Mouse (Mus musculus) 3134 (cell line): ENCODE measurements around the gene Stk33.

Experiments used
- DNase-seq: peaks from one replicate; pipeline ENCODE4 v3.0.0-alpha.2; 2011; ENCODE audit warnings: low spot score; ENCODE audit not compliant: insufficient read length; ENCODE audit errors: extremely low read depth

The Stk33 gene

GRCm38 (mm10) chr7:109255506-109256352 is 183.2 kb downstream of the Stk33 start:
- no peak for DNase-seq

DNA sequence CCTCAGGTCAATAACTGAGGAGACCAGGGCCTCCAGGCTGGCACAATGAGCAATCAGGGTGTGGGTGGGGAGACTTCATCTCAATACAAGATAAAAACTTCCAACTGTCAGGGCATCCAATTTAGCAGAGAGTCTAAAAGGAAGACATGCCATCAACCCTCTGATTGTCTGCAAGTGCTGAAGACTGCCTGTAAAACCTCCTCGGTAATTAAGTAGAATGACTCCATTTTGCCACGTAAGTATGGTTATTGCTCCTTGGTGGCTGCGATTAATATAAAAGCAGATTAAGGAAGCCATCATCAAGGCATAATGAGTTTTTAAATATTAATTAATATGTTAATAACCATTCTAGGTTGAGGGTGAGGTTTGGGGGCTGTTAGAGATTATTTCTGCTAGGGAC is 187.5 kb downstream of the Stk33 start:
- no peak for DNase-seq

DNA sequence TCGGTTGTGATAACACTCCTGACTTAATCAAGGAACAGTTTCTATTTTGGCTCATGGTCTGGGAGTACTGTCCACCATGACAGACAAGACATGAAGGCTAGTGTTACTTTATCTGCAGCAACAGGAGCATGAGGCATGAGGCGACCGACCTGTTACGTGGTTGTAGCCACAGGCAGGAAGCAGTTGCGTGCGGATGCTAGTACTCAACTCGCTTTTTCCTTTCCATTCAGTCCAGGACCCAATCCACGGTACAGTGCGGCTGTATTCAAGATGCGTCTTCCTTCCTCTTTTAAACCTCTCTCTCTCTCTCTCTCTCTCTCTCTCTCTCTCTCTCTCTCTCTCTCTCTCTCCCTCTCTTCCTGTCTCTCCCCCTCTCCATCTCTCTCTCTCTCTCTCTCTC is 194.1 kb downstream of the Stk33 start:
- no peak for DNase-seq

GRCm38 (mm10) chr7:109241313-109241712 is 197.6 kb downstream of the Stk33 start:
- no peak for DNase-seq

DNA sequence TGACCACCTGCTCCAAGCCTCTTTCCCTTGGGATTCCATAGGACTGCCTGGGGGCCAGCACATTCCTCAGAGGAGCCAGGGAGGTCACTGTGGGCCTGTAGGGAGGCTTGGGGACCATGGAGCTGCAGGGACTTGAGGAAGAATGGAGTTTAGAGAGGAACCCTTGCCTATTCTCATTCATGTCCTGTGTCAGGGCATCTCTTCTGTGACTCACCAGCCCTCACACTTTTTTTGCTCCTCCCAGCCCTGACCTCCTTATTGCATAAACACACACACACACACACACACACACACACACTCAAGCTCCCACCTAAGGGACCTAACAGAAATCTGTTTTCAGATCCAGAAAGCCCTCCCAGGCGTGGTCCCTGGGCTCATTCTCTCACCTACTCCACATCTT is 199.5 kb downstream of the Stk33 start:
- no peak for DNase-seq

GRCm38 (mm10) chr7:109238724-109239123 is 200.2 kb downstream of the Stk33 start:
- DNase-seq, result no peak

DNA sequence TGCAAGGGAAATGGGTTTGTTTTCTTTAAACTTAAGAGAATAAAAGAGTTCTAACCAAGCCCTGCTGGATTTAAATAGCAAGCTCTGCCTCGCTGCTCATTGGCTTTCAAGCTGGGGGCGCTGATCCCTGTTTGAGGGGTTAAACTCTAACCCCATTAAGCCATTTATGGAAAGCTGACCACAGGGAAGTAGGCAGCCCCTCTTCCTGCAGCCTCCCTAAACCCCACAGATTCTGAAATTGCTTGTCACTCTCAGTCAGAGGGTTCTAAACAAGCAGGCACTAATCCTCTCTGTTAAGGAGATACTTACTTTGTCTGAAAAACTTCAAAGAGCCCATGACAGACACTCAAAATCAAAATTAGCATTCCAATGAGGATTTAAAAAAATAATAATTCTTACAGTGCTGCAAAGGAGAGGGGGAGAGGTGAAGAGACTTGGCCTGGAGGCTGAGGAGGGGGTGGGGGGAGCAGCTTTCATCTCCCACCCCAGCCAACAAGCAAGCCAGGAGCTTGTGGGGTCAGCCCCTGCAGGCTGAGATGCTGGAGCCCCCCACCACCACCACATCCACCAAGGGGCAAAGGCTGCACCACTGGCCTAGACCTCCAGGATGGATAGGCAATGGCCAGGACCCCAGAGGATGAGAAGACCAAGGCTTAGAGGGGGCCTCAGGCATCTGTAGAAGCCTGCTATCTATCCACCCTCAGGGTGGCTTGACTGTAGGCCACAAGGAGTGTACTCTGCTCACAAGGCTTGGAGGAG is 203.8 kb downstream of the Stk33 start:
- no peak for DNase-seq

GRCm38 (mm10) chr7:109234476-109234875 is 204.4 kb downstream of the Stk33 start:
- DNase-seq, result no peak

- no peak for DNase-seq
Observed at GRCm38 (mm10) chr7:109231881-109232321, 207.0 kb downstream of the Stk33 start.

DNA sequence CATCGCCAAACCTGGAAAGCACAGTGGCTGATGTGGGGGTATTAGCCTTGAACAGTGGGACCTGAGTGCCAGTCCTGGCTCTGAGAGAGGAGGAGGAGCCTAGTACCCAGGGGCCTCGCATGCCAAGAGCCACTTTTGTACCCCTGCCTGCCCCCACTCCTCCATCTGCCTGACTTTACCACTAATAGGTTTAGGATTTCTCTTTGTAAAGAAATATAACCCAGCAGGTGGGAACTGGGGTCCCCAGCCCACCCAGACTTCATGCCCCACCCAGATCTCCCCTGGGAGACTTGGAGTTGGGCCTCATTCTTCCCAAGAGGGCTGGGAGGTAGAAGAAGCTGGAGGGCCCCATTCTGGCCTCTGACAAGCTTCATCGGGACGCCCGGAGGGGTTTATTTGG is 207.6 kb downstream of the Stk33 start:
- no peak for DNase-seq

DNA sequence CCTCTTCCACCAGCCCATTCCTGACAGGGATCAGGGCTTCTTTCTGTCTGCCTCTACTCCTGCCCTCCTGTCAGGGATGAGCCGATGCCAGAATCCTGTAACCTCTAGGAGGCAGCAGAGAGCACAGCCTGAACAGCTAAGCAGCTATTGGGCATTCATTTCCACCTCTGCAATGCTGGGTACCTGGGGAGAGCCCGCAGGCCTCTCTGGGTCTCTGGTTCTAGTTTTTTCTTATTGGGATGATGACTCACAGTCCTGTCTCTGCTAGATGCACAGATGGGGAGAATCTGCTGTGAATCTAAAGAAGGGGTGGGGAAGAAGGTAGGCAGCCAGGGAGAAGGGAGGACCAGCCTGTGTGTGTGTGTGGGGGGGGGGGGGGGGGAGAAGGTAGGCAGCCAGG is 208.1 kb downstream of the Stk33 start:
- DNase-seq, result no peak
